Mouse (Mus musculus): ENCODE data around the gene Fam43b. TPM values are rescaled to one million over a fixed set of nuclear protein-coding genes. Genes with fewer than 3 reads are reported as not detected.

Fam43b gene
- total RNA-seq, 2 experiments from 2014 or later: 27.8 to 34.8 TPM

GRCm38 (mm10) chr4:138404806-138405205 is 8.5 kb upstream of the Fam43b start:
- no peak for DNase-seq (ENCODE audit: low spot score in 2 of 2)

GRCm38 (mm10) chr4:138396711-138397110 is 383 bp upstream of the Fam43b start:
- intact Hi-C loops (cut with DNase I): loop anchor here (1.0 kb wide), 1 partner anchor 18 kb away; no protein-coding TSS in a partner anchor
- no peak for DNase-seq (ENCODE audit: low spot score in 2 of 2)

More at GRCm38 (mm10) chr4:138404806-138405205, 8.5 kb upstream of the Fam43b start:
- intact Hi-C loops (cut with DNase I): no loop called here

GRCm38 (mm10) chr4:138395087-138395970 is 999 bp downstream of the Fam43b start:
- DNase-seq (ENCODE audit: low spot score in 2 of 2): peak; percentile 69 to 73
- intact Hi-C loops (cut with DNase I): no loop called here

GRCm38 (mm10) chr4:138393703-138394102 is 2.6 kb downstream of the Fam43b start:
- intact Hi-C loops (cut with DNase I): loop anchor here (5.0 kb wide), 1 partner anchor 34 kb away; no protein-coding TSS in a partner anchor
- peak; percentile 31 to 65 for DNase-seq (ENCODE audit: low spot score in 2 of 2)

- DNase-seq (ENCODE audit: low spot score in 2 of 2): no peak
- intact Hi-C loops (cut with DNase I): no loop called here
Observed at GRCm38 (mm10) chr4:138383789-138384188, 12.5 kb downstream of the Fam43b start.

- intact Hi-C loops (cut with DNase I): no loop called here
- DNase-seq (ENCODE audit: low spot score in 2 of 2): no peak
Observed at GRCm38 (mm10) chr4:138382462-138382861, 13.9 kb downstream of the Fam43b start.

- intact Hi-C loops (cut with DNase I): no loop called here
- no peak for DNase-seq (ENCODE audit: low spot score in 2 of 2)
Observed at GRCm38 (mm10) chr4:138380132-138380689, 16.1 kb downstream of the Fam43b start.

GRCm38 (mm10) chr4:138379091-138379840 is 17.1 kb downstream of the Fam43b start:
- intact Hi-C loops (cut with DNase I): loop anchor here (2.0 to 5.0 kb wide), 3 partner anchors 48 to 60 kb away; partner anchors contain the start of gene Pink1
- peak; percentile 67 to 79 for DNase-seq (ENCODE audit: low spot score in 2 of 2)

GRCm38 (mm10) chr4:138377526-138377925 is 18.8 kb downstream of the Fam43b start:
- peak; percentile 37 to 60 for DNase-seq (ENCODE audit: low spot score in 2 of 2)
- intact Hi-C loops (cut with DNase I): loop anchor here (5.0 kb wide), 1 partner anchor 50 kb away; no protein-coding TSS in a partner anchor

GRCm38 (mm10) chr4:138375117-138375516 is 21.2 kb downstream of the Fam43b start:
- no peak for DNase-seq (ENCODE audit: low spot score in 2 of 2)
- intact Hi-C loops (cut with DNase I): loop anchor here (5.0 kb wide), 1 partner anchor 52 kb away; no protein-coding TSS in a partner anchor

- intact Hi-C loops (cut with DNase I): no loop called here
Observed at GRCm38 (mm10) chr4:138370996-138371516, 25.3 kb downstream of the Fam43b start.

GRCm38 (mm10) chr4:138368498-138369260 is 27.6 kb downstream of the Fam43b start:
- intact Hi-C loops (cut with DNase I): no loop called here
- no peak for DNase-seq (ENCODE audit: low spot score in 2 of 2)

More at GRCm38 (mm10) chr4:138370996-138371516, 25.3 kb downstream of the Fam43b start:
- peak in 1 of 2 experiments; percentile 60 for DNase-seq (ENCODE audit: low spot score in 2 of 2)

GRCm38 (mm10) chr4:138367641-138368497 is 28.5 kb downstream of the Fam43b start, which contains the start of gene Cda:
TSS of gene Cda (minus strand) at chr4:138367992.
- DNase-seq (ENCODE audit: low spot score in 2 of 2): peak in 1 of 2 experiments; percentile 40
- intact Hi-C loops (cut with DNase I): no loop called here

GRCm38 (mm10) chr4:138366561-138366960 is 29.8 kb downstream of the Fam43b start:
- no peak for DNase-seq (ENCODE audit: low spot score in 2 of 2)
- intact Hi-C loops (cut with DNase I): no loop called here

GRCm38 (mm10) chr4:138363511-138363910 is 32.8 kb downstream of the Fam43b start:
- DNase-seq (ENCODE audit: low spot score in 2 of 2): no peak
- intact Hi-C loops (cut with DNase I): no loop called here

GRCm38 (mm10) chr4:138362883-138363282 is 33.4 kb downstream of the Fam43b start:
- DNase-seq (ENCODE audit: low spot score in 2 of 2): no peak
- intact Hi-C loops (cut with DNase I): no loop called here

- no peak for DNase-seq (ENCODE audit: low spot score in 2 of 2)
- intact Hi-C loops (cut with DNase I): no loop called here
Observed at GRCm38 (mm10) chr4:138361370-138361821, 34.9 kb downstream of the Fam43b start.

- DNase-seq (ENCODE audit: low spot score in 2 of 2): no peak
- intact Hi-C loops (cut with DNase I): no loop called here
Observed at GRCm38 (mm10) chr4:138358176-138358575, 38.2 kb downstream of the Fam43b start.

Measured in left cerebral cortex, postnatal 25 days (tissue).